Mouse (Mus musculus) left cerebral cortex, adult 2 months (tissue): Measurements from ENCODE around the gene Hist1h1c. TPM values are rescaled to one million over a fixed set of nuclear protein-coding genes. Genes with fewer than 3 reads are reported as not detected.
"Not testable (repeated sequence)": the region's sequence is repeated elsewhere in the genome, so short reads cannot be mapped to it uniquely, and the experiment has no call there.

Source experiments
- DNase-seq, 2 experiments: peaks; one replicate each; pipeline ENCODE4 v3.0.0; 2021 to 2022; ENCODE audit warnings: low spot score in 2 of 2, mixed read lengths in 1 of 2; ENCODE audit errors: extremely low spot score in 1 of 2
- H3K27ac ChIP-seq: fragments of 200-600 bp; 2 replicates; pipeline ENCODE4 v1.8.1; 2022
- H3K4me3 ChIP-seq: fragments of 200-600 bp; 2 replicates; pipeline ENCODE4 v1.8.1; 2022
- CTCF ChIP-seq: fragments of 200-600 bp; IDR thresholded peaks from 2 replicates; pipeline ENCODE4 v1.8.1; 2022; ENCODE audit warnings: antibody characterized with exemption, mild to moderate bottlenecking, moderate library complexity
- intact Hi-C: fragments of 180-260 bp; cut with DNase I; formaldehyde crosslinking; loops from one replicate; pipeline ENCODE4 v1.15.1; 2025
- total RNA-seq, 2 experiments: library from RNA; stranded (reverse); gene quantifications; 2 replicates each; pipeline ENCODE4 v1.2.3; 2021

The Hist1h1c gene
- total RNA-seq, 2 experiments from 2014 or later = 53.4 to 53.7 TPM

DNA sequence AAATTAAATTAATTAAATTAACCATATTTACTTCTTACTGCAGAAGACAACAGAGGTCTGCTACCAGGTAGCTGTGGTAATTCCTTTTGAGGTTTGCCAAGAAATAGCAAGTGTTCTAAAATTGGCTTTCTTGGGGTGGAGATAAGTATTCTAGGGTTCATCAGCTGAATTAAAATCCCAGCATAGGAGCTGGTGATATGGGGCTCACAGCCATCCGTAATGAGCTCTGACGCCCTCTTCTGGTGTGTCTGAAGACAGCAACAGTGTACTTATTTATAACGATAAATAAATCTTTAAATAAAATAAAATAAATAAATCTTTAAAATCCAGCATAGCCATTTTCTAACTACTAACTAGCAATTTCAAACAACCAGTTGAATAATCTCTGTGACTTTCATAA is 38.8 kb upstream of the Hist1h1c start:
- peak; percentile 34 for TF ChIP-seq CTCF
- Histone ChIP-seq H3K27ac (no peak overlapping the region), H3K4me3 (no peak overlapping the region)
- intact Hi-C loops = loop anchor here (5.0 to 10.0 kb wide), 5 partner anchors 77 to 1945 kb away; partner anchors contain the start of genes Hist1h1b, Hist1h1e, Hist1h2ag and Hist1h2ak
- DNase-seq = no peak

DNA sequence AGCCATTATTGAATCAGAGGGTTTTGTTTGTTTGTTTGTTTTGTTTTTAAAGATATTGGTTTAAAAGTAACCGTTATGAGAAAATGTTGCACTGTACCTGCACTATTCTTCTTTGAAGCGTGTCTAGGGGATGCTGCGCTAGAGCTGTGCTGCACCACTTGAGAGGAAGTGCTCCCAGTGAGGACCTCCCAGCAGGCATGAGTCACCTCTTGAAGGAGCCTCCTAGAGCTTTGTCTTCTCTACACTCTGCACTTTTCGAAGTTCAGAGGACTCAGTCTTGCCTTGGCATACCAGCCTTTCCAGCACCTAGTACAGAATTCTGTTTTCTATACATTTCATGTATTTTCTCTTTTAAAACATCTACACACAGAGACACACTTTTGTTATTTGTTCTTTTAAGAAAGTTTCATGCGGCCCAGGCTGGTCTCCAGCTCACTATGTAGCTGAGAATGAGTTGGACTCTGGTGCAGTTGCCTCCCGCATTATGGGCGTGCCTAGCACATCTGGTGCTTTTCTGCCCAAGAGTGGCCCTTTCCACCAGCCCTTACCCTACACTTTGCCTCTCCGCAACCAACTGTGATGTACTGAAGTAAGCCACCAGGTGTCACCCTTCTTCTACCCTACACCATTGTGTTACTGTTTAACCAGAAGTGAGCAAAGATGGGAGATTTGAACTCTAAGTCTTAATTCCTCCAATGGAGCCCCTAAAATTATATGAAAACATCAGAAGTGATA is 37.7 kb upstream of the Hist1h1c start:
- peak; percentile 65 for DNase-seq
- H3K27ac ChIP-seq = no peak overlapping the region
- TF ChIP-seq CTCF = peak; percentile 90
- no peak overlapping the region for H3K4me3 ChIP-seq
- intact Hi-C loops = loop anchor here (1.0 kb wide), 1 partner anchor 31 kb away; no protein-coding TSS in a partner anchor

DNA sequence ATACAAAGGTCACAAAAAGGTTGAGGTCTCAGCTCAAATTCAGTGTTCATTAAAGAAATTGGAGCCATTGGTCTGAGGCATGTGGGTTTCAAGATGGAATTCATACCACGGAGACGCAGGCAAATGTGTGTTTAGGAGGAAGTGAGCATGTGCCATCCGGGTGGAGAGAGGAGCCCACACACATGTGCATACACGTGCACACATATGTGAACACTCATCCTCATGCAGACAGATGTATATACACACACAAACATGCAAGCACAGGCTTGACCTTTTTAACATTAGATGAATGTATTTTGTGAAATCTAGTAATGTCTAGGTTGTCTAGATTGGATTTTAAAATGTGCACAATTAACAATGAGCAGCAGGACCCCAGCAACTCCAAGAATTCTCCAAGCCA is 36.4 kb upstream of the Hist1h1c start:
- intact Hi-C loops = no loop called here
- no peak for TF ChIP-seq CTCF
- Histone ChIP-seq H3K27ac (no peak overlapping the region), H3K4me3 (no peak overlapping the region)
- no peak for DNase-seq

DNA sequence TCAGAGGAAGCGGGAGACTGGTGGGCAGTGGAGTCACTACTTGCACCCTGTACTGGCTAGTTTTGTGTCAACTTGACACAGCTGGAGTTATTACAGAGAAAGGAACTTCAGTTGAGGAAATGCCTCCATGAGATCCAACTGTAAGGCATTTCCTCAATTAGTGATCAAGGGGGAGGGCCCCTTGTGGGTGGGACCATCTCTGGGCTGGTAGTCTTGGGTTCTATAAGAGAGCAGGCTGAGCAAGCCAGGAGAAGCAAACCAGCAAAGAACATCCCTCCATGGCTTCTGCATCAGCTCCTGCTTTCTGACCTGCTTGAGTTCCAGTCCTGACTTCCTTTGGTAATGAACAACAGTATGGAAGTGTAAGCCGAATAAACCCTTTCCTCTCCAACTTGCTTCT is 35.8 kb upstream of the Hist1h1c start:
- DNase-seq, intact Hi-C loops, H3K27ac ChIP-seq, H3K4me3 ChIP-seq: not testable (repeated sequence)

DNA sequence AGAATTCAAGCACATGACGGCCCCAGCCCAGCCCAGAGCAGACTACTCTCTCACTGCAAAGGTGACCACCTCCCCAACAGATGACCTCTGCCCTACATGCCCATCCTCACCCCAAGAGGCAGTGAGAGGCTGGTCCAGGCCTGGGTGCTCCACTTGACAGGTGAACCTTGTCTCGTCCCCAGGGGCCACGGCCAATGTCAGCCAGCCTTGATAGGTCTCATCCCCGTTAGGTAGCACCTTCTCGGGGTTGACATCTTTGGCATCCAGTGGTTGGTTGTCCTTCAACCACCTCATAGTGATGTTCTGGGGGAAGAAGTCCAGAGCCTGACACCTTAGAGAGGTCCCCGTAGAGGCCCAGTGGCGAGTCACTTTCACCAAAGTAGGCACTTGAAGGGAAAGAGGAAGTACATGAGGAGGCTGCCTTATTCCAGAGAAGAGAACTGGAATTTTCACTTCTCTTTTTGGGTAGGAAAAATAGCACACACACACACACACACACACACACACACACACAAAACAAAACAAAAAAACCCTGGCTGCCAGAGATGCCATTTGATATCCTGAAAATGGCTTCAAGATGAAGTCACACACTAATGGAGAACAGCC is 32.8 kb upstream of the Hist1h1c start:
- Histone ChIP-seq H3K4me3 (no peak overlapping the region), H3K27ac (no peak overlapping the region)
- TF ChIP-seq CTCF = no peak
- no peak for DNase-seq
- intact Hi-C loops = no loop called here

DNA sequence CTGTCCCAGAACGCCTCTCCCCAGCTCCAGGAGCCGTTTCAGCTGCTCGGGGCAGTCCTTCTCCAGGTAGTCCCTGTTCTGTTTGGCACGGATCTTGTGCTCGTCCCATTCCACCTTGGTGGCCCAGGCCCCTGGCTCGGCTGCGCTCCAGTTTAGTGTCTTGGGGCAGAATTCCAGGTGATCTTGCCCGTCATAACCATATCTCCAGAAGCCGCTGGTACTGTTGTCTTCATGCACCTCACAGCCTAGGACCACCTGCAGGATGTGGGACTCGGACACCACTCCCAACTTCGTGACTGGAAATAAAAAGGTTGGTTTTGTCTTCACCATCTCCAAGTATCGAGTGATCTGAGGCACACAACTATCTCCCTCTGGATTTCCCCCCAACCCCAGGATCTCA is 31.8 kb upstream of the Hist1h1c start:
- H3K27ac ChIP-seq = no peak overlapping the region
- intact Hi-C loops = no loop called here
- no peak for DNase-seq

DNA sequence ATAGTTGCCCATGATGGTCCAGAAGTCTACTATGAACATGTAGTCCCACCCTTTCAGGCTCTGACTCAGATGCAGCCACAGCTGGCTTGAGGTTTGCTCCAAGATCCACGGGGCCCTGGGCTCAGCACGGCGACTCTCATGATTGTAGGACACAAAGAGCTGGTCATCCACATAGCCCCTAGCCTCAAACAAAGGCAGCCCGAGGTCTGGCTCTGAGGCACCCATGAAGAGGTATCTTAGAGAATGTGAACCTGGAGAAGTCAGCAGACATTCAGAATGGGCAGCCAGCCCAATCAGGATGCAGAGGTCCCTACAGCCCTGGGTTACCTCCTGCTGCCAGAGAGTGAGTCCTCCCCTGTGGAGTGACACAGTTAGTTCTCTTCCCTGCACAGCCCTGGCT is 30.6 kb upstream of the Hist1h1c start:
- DNase-seq = no peak
- intact Hi-C loops = no loop called here
- TF ChIP-seq CTCF = no peak
- Histone ChIP-seq H3K4me3 (no peak overlapping the region), H3K27ac (no peak overlapping the region)

More for the DNA sequence above, 31.8 kb upstream of the Hist1h1c start:
- no peak for TF ChIP-seq CTCF
- H3K4me3 ChIP-seq = no peak overlapping the region

DNA sequence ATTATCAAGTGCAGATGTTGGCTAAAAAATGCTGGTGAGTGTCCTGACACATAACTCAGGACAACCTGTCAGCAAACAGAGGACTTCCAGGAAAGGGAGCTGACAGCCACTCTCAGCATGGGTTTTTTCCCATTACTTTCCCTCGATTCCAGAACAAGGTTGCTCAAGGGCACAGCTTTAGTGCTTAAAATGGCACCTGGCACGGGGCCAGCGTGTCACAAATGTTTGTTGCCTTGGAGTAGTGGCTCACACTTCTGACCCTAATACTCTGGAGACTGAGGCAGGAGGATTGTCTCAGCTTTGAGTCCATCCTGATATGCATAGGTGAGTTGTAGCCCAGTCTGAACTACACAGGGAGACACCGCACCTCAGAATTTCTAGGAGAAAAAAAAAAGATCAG is 30.0 kb upstream of the Hist1h1c start:
- DNase-seq = no peak
- no peak for TF ChIP-seq CTCF
- intact Hi-C loops = no loop called here
- Histone ChIP-seq H3K4me3 (no peak overlapping the region), H3K27ac (no peak overlapping the region)

DNA sequence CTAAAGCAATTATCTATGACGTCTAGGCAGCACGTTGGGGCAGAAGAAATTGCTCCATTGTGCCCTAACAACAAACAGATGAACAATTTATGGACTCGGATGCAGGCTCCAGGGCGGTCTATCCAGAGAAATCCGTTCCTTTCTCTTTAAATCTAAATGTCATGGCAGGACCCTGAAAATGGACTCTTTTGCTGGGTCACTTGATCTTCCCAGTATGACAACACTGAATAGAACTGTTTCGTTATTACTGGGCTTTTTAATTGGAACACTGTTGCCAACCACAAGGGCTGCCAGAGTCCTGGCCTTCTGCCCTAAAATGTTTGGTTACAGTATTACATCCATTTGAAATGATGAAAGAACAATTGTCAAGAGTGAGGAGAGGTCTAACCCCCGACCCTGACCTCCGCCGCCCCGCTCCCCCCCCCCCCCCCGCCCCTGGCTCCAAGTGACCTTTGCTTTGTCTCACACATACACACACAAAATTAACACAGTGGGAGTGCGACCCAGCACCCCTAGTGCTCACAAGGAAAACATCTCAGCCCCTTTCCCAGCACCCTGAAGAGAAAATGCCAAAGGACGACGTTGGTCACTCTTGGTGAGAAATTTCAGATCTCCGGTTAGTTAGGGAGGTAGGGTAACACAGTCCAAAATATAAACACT is 28.8 kb upstream of the Hist1h1c start:
- H3K4me3 ChIP-seq = peak overlapping the region; percentile 56
- peak overlapping the region; percentile 47; the same call in 1 of the 2 replicates for H3K27ac ChIP-seq
- DNase-seq = no peak
- intact Hi-C loops = no loop called here
- TF ChIP-seq CTCF = no peak

DNA sequence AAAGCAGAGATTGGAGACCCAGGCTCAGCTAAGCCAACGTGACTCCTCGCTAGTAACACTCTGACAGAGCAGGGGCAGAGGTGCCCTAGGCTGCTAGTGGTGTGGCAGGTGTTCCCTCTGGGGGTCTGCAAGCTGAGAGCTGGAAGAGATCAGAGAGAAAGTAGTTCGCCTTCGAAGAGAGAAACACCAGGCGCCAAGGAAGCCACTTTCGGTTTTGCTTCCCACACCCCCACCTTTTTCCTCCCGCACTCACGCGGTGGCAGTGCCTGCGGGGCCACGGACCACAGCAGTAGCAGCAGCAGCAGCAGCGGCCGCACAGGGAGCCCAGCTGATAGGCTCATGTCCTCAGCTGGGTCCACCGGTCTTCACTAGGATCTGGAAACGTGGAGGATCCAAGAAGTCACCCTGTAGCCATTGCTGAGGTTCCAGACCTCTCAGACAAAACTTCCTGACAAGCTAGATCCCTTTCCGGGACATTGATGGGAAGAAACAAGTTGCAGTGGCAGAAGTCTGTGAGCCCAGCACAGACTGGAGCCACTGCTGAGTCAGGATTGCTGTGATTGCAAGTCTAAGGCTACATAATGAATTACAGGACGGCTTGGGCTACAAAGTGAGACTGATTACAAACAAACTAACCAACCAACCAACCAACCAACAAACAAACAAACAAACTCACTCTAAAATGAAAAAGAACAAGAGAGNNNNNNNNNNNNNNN is 28.1 kb upstream of the Hist1h1c start, which contains the start of gene Hfe:
Hfe (minus strand) TSS at position 481 of the 716 bp plus-strand sequence.
- Histone ChIP-seq H3K4me3 (peak within 1 kb of the TSS; percentile 56), H3K27ac (peak within 1 kb of the TSS; percentile 47; the same call in 1 of the 2 replicates)
- peak in 1 of 2 experiments; percentile 31 for DNase-seq
- intact Hi-C loops = no loop called here
- TF ChIP-seq CTCF = no peak

DNA sequence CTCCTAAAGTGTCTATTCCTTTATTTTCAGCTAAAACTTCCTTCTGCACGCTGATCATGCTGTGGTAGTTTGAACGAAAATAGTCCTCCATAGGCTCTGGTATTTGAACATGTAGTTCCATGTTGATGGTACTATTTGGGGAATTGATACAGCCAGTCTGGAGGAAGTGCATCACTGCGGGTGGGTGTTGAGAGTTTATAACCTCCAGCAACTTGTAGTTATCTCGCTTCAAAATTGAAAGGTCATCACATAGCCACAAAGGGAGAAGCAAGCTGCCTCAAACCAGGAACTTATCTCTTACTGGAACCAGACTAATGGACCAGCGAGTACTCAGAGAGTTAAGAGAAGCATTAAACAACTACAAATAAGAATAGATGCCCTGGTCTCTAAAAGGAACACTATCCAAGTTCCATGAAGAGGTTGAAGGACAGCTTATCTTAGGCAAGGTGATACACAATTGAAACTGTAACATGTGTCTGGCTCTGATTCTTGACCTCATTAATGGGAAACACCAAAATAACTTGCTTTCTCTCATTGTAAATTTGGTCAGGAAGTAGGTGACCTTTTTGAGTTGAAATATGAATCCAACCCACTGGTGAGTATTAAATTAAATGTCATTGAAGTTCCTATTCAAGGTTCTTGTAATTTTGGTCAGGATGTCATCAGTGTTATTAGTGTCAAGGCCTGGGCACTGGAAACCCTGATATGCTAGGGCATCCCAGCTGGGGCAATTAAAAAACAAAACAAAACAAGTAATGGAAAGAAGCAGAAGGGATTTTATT is 22.2 kb upstream of the Hist1h1c start:
- DNase-seq = no peak
- H3K4me3 ChIP-seq = no peak overlapping the region
- no peak for TF ChIP-seq CTCF
- H3K27ac ChIP-seq = no peak overlapping the region
- intact Hi-C loops = no loop called here
